Mouse (Mus musculus) telencephalon, adult 2 months (tissue): Measurements from ENCODE around the gene Masp1.
A peak's percentile ranks its signal among the peaks of the same experiment; 100 is the strongest.

Experiments used
- DNase-seq: peaks from one replicate; pipeline ENCODE4 v3.0.0-alpha.2; 2011; ENCODE audit warnings: low read depth, low spot score

The Masp1 gene

DNA sequence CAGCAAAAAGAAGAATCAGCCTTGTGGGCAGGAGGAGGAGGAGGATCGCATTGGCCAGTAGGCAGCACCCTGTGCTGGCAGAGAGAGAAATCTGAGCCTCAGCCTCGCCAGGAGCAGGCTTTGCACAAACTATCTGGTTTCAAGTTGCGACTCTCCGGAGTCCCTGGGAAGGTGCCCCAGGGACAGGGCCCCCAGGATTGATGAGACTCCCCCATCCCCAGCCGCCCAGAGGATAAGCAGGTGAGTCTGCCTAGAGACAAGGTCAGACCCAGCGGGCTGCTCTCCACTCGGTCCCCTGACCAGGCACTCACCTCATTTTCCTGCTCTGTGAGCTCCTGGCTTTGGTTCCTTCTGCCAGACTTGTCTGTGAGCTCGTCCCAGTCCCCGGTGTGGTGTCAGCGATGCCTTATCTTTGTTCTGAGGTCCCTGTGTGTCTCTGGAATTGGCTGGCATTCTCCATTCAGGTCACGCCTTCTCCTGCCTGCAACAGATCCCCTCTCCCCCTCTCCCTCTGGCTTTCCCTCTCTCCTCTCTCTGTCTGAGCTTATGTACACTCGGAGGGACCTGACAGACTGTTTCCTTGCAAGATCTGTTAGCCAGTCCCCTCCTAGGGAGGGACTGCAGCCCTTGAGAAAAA, at the start of gene Masp1, which contains the start of gene Rtp4:
Gene Masp1 (minus strand): TSS at position 581 of the 637 bp plus-strand sequence.
Gene Rtp4 (plus strand): TSS at position 57 of the 637 bp plus-strand sequence.
- DNase-seq: no peak

DNA sequence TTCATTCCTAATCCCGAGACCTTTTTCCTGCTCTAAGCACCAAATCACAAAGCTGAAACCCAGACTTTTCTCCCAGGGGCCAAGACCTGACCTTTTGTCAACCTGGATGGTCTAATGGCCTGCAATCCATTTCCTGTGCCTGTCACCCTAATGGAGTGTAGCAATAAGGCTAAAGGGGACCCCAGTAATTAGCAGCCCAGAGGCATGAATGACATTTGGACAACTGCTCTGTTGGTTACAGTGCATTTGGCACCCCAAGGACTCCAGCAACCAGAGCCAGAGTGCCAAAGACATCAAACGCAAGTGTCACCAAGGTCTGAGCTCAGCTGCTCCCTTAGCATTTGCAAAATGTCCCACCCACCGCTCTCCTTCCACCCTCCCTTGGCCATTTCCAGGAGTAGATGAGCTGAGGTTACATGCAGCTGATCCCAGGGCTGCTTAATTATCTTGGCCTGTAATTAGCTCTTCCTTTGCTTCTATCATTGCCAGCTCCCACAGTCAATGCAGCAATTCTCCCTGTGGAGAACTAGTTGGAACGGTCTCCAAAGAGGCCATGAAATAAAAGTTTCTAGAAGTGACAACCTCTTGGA, 47.8 kb upstream of the Masp1 start:
- no peak for DNase-seq

DNA sequence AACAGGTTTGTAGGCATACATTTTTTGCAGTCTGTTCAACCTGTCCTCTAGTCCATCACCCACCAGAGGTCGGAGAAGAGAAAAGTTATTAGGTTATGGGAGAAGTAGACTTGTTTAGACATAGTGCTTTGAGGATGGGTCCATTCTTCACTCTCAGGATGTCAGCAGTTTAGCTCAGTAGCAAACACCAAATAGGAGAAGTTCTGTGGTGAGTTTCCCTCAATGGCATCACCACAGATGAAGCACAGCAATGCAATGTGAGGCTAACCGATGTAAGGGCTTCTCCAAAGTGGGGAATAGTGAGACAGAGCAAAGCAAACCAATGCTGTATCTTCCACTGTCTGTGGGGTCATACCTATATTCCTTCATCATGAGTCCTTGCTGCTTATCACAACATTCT, 37.1 kb upstream of the Masp1 start:
- no peak for DNase-seq

DNA sequence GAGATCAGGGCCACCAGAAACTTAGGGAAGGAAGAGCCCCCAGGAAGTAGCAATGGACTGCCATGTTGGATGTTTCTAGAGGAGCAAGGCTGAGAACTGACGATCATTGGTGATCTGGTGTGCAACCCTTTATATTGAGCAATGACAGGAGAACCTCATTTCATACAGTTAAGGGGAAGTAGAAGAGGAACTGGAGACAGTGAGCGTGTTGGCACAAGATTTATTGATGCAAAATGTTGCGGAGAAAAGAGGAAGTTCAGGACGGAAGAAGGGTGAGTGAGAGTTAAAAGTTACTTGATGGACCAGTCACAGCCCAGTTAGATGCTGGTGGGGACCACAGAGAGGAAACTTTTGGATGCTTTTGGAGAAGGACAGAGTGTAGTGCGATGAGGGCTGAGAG, 36.6 kb upstream of the Masp1 start:
- DNase-seq: no peak

GRCm38 (mm10) chr16:23554673-23555072, 34.1 kb upstream of the Masp1 start:
- no peak for DNase-seq

GRCm38 (mm10) chr16:23550981-23551582, 30.5 kb upstream of the Masp1 start:
- peak; percentile 8 for DNase-seq

DNA sequence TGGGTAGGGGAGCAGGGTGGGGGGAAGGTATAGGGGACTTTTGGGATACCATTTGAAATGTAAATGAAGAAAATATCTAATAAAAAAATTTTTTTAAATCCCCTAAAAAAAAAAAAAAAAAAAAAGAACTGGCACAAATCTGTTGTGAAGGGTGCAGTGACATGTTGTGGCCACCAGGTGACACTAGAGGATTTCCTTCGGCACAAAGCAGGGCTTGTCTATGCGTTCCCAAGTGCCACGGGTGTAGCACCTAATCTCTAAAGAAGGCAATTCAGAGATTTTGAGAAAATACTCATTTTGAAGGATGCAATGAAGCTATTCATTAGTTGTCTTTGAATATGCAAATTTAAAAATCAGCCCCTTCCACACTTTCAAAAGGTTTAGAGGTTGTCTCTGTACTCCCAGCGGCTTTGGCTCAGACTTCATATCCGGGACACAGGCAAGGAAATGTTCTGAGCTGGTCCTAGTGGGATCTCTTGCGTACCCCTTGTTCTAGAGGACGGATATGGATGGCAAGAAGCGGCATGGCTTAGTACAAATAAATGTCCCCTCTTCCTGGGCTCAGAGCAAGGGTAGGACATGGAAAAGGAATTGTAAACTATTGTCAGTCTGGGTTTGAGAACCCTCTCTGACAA, 29.8 kb upstream of the Masp1 start:
- peak; percentile 47 for DNase-seq

DNA sequence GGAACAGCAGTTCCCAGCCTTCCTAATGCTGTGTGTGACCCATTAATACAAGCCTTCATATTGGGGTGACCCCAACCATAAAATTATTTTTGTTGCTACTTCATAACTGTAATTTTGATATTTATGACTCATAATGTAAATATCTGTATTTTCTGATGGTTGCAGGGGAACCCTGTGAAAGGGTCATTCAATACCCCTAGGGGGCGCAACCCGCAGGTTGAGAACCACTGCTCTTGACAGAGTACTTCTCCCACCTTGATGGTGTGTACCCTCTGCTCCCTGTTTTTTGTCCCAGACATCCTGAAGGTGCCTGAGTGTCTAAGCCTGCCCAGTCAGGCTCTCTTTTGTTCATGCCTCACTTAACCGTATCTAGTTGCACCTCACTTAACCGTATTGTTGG, 27.2 kb upstream of the Masp1 start:
- DNase-seq: no peak

GRCm38 (mm10) chr16:23544361-23544760, 23.7 kb upstream of the Masp1 start:
- no peak for DNase-seq

DNA sequence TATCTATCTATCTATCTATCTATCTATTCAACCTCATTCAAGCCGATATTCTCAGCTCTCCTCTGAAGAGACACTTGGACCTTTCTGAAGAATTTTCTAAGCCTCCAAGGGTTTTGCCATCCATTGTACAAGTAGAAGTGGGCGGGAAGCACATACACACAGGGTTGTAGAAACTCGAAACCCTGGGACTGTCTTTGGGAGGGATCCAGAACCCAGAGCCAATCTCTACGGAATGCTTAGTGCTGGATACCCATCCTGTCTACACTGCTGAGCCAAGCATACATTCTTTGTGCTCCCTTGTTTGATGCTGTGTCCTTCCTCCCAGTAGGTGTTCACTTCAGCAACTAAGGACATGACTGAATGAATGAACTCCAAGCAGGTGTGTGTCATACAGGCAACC, 22.3 kb upstream of the Masp1 start:
- DNase-seq: no peak

DNA sequence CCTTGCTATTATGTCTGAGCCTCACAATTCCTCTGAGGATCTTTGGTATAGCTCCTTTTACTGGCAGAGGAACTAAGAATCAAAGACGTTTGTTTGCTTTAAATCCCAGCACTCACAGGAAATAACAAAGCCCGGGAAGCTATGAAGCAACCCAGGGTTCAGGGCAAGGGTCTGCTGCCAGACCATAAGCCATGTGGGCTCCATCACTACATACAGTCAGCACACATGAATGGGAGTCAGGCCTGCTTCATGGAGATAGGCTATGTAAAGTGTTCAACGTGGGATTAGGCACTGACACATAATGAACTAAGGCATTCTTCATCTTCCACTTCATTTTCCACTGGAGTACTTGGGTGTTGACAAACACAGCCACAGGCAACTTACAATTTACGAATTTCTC, 20.4 kb upstream of the Masp1 start:
- DNase-seq: no peak

- no peak for DNase-seq
These were observed 13.1 kb upstream of the Masp1 start for GRCm38 (mm10) chr16:23533707-23534106.

GRCm38 (mm10) chr16:23529186-23529585, 8.6 kb upstream of the Masp1 start:
- DNase-seq: no peak

- DNase-seq: no peak
These were observed 1.5 kb upstream of the Masp1 start for GRCm38 (mm10) chr16:23522081-23522480.

- no peak for DNase-seq
These were observed 477 bp upstream of the Masp1 start for GRCm38 (mm10) chr16:23521092-23521491.

- DNase-seq: peak; percentile 71
These were observed 844 bp downstream of the Masp1 start for GRCm38 (mm10) chr16:23519771-23520170.

GRCm38 (mm10) chr16:23518567-23519369, 1.8 kb downstream of the Masp1 start:
- DNase-seq: no peak

DNA sequence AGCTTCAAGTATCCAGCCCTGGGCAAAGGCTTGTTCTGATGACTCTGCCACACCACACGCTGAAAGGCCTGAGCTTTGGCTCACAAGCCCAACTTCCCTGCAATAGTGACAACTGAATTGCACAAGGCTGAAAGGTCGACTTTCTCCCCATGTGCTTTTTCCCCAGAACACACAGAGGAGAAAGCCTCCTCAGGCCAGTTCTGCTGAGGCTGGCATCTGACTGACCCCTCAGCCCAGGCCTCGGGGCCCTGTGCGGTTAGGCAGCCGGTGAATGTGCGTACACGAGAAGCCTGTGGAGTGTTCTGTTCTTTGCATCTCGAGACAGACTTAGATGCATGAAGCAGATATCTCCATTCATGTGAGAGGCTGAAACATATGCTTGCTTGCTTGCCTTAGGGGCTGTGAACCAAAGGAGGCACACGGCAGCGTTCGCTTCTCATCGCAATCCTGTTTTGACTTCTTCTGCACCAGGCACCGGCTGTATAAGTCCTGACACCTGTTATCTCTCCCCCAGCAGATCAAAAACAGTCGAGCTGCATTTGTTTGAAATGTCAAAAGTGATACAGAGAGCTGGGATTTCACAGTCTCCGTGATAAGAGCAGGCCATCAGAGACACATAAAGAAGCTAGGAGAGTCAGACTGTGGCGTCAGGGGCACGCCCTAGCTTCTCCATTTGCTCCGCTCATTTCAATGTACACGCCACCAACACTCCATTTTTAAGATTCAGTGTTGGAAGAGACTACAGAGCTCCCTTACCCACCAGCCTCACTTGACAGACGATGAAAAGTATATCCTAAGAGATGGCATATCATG, 2.7 kb downstream of the Masp1 start:
- DNase-seq: no peak

DNA sequence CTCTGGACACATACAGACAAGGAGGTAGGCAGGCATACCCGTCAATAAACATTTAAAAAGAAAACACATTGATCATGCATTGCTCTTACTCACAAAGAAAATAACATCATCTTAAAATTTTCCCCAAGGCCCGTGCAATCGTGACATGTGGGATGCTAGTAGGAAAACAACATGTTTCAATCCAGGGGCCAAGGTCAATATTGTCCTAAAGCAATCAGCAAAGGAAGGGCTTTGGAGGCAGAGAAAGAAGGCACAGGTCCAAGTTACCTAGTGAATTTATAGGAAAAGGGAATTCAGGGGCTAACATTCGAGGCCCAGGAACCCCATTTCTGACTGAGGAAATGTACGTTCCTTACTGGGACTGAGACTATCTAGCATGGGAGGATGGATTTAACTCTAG, 3.4 kb downstream of the Masp1 start:
- DNase-seq: no peak

GRCm38 (mm10) chr16:23516606-23517005, 4.0 kb downstream of the Masp1 start:
- DNase-seq: no peak

GRCm38 (mm10) chr16:23515766-23516165, 4.8 kb downstream of the Masp1 start:
- no peak for DNase-seq
